Mouse (Mus musculus) lung, adult 2 months (tissue): ENCODE measurements around the gene Kcnc1. TPM values are rescaled to one million over a fixed set of nuclear protein-coding genes. Genes with fewer than 3 reads are reported as not detected.

Experiments used
- DNase-seq: peaks from one replicate; pipeline ENCODE4 v3.0.0; 2022
- H3K4me1 ChIP-seq: fragments of 200-500 bp; 2 replicates; pipeline ENCODE4 v1.6.1; 2011; ENCODE audit warnings: low read length; ENCODE audit not compliant: control insufficient read depth, insufficient read depth
- H3K4me3 ChIP-seq: fragments of 200-500 bp; replicated peaks from 2 replicates; pipeline ENCODE3; 2011; ENCODE audit warnings: low read depth, mild to moderate bottlenecking, control low read depth, low read length; ENCODE audit errors: extremely low read depth
- CTCF ChIP-seq: fragments of 200-500 bp; IDR thresholded peaks from 2 replicates; pipeline ENCODE4 v1.5.1; 2011; ENCODE audit warnings: mild to moderate bottlenecking, low read length, control low read depth; ENCODE audit not compliant: insufficient read depth
- POLR2A ChIP-seq: fragments of 200-500 bp; IDR thresholded peaks from 2 replicates; pipeline ENCODE4 v1.6.1; 2011; ENCODE audit warnings: low read depth, mild to moderate bottlenecking, control low read depth, low read length, borderline replicate concordance; ENCODE audit errors: extremely low read depth
- WGBS: fragments of 180-500 bp; shearing (Covaris S2); methylation state at CpG from one replicate; pipeline ENCODE4 v1.1.7; 2018; 5-methylcytosine and 5-hydroxymethylcytosine counted together
- polyA plus RNA-seq: library from polyadenylated mRNA; depleted of rRNA; stranded (reverse); fragments of >200 nt; gene quantifications from 2 replicates; pipeline ENCODE4 v1.2.3, GENCODE M21; 2012

Kcnc1 gene
- polyA plus RNA-seq, 1 experiment, result 0.40 TPM

DNA sequence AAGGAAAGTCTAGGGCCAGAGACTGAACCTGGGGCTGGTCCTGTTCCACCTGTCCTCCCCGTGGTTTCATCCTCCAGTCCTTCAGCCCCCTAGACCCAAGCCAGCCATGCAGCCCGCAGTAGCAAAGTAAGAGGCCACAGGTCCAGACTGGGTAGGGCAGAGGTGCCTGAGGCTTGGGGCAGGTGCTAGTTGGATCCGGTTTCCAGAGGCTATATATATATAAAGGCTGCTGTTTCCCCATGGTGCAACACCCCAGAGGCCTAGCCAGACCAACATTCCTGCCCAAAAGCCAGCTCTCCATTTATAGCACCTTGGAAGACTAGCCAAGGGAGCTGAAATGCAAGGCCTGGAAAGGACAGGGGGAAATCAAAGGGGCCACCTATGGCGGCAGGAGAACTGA, 25.2 kb upstream of the Kcnc1 start:
- no peak for DNase-seq
- 65% methylated on average over 4 of the region's 4 CpGs for WGBS
- H3K4me3 ChIP-seq, result no peak overlapping the region
- H3K4me1 ChIP-seq, result no peaks in the 10 kb centered on the region
- TF ChIP-seq CTCF (no peak), POLR2A (no peak)

GRCm38 (mm10) chr7:46376172-46377007, 19.9 kb upstream of the Kcnc1 start, which contains the start of gene Myod1:
Gene Myod1 (plus strand): TSS chr7:46376474.
- TF ChIP-seq CTCF, result no peak
- TF ChIP-seq POLR2A, result no peak
- no peaks in the 10 kb centered on the region for H3K4me1 ChIP-seq
- DNase-seq, result no peak
- H3K4me3 ChIP-seq, result no peak within 1 kb of the TSS
- WGBS, result 7% methylated on average over 44 of the region's 44 CpGs

DNA sequence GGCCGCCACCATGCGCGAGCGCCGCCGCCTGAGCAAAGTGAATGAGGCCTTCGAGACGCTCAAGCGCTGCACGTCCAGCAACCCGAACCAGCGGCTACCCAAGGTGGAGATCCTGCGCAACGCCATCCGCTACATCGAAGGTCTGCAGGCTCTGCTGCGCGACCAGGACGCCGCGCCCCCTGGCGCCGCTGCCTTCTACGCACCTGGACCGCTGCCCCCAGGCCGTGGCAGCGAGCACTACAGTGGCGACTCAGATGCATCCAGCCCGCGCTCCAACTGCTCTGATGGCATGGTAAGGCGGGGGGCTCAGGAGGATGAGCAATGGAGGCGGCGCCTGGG, 19.3 kb upstream of the Kcnc1 start:
- Histone ChIP-seq H3K4me3 (no peak overlapping the region), H3K4me1 (no peaks in the 10 kb centered on the region)
- WGBS, result 2% methylated on average over 33 of the region's 33 CpGs
- no peak for DNase-seq
- TF ChIP-seq CTCF (no peak), POLR2A (no peak)

DNA sequence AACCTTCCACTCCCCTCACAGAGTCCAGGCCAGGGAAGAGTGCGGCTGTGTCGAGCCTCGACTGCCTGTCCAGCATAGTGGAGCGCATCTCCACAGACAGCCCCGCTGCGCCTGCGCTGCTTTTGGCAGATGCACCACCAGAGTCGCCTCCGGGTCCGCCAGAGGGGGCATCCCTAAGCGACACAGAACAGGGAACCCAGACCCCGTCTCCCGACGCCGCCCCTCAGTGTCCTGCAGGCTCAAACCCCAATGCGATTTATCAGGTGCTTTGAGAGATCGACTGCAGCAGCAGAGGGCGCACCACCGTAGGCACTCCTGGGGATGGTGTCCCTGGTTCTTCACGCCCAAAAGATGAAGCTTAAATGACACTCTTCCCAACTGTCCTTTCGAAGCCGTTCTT, 18.2 kb upstream of the Kcnc1 start:
- DNase-seq, result no peak
- Histone ChIP-seq H3K4me3 (no peak overlapping the region), H3K4me1 (no peaks in the 10 kb centered on the region)
- WGBS, result 2% methylated on average over 22 of the region's 22 CpGs
- TF ChIP-seq POLR2A (no peak), CTCF (0 out of 2 replicates have a peak, but pooled peaks have one; percentile 17)

DNA sequence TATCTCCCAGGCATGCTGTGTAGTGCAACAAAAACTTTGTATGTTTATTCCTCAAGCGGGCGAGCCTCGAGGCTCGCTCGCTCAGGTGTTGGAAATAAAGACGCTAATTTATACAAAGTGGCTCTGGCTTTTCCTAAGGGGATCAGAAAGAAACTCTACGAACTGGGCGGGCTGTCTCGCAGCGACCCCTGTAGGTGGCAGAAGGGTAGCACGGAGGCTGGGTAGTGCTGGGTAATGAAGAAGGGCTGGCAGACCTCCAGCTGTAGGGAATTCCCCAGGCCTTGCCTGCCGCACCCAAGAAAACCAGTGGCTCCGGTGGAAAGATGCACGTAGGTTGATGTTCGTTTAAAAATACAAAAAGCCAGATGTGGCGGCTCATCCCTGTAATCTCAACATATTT, 17.3 kb upstream of the Kcnc1 start:
- TF ChIP-seq CTCF (0 out of 2 replicates have a peak, but pooled peaks have one; percentile 11), POLR2A (no peak)
- no peaks in the 10 kb centered on the region for H3K4me1 ChIP-seq
- no peak overlapping the region for H3K4me3 ChIP-seq
- DNase-seq, result no peak
- WGBS, result 7% methylated on average over 16 of the region's 16 CpGs

- no peak for DNase-seq
- no peaks in the 10 kb centered on the region for H3K4me1 ChIP-seq
- WGBS, result 58% methylated on average over 9 of the region's 9 CpGs
- H3K4me3 ChIP-seq, result no peak overlapping the region
- TF ChIP-seq CTCF (no peak), POLR2A (no peak)
These were observed 15.7 kb upstream of the Kcnc1 start for GRCm38 (mm10) chr7:46380625-46381024.

GRCm38 (mm10) chr7:46387430-46387829, 8.9 kb upstream of the Kcnc1 start:
- no peak for TF ChIP-seq POLR2A
- no peak for TF ChIP-seq CTCF
- Histone ChIP-seq H3K4me1 (no peaks in the 10 kb centered on the region), H3K4me3 (no peak overlapping the region)
- WGBS, result 77% methylated on average over 3 of the region's 3 CpGs
- DNase-seq, result no peak

- DNase-seq, result no peak
- 69% methylated on average over 10 of the region's 10 CpGs for WGBS
- no peak overlapping the region for H3K4me3 ChIP-seq
- H3K4me1 ChIP-seq, result no peaks in the 10 kb centered on the region
- TF ChIP-seq CTCF (no peak), POLR2A (no peak)
These were observed 6.7 kb upstream of the Kcnc1 start for GRCm38 (mm10) chr7:46389456-46390085.

DNA sequence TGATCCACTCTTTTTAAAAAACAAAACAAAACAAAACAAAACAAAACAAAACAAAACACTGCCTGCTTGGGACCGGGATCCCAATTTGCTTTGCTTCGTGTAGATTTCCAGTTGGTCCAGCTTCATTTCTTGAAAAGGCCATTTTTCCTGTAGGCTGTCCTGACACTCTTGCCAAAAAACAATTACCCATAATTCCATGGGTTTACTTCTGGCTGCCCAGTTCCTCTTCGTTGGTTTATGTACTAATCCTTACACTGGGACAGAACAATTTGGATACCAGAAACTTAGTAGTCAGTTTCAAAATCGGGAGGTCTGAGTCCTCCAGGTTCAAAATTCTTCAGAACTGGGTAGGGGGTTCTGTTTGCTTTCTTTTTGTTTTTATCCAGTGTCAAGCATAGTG, 6.1 kb upstream of the Kcnc1 start:
- Histone ChIP-seq H3K4me1 (no peaks in the 10 kb centered on the region), H3K4me3 (no peak overlapping the region)
- TF ChIP-seq POLR2A, result no peak
- no peak for TF ChIP-seq CTCF
- WGBS, result 47% methylated on average over 4 of the region's 4 CpGs
- no peak for DNase-seq

- 33% methylated on average over 5 of the region's 5 CpGs for WGBS
- H3K4me1 ChIP-seq, result no peaks in the 10 kb centered on the region
- no peak for DNase-seq
- TF ChIP-seq CTCF (no peak), POLR2A (no peak)
- H3K4me3 ChIP-seq, result no peak overlapping the region
These were observed 4.6 kb upstream of the Kcnc1 start for GRCm38 (mm10) chr7:46391701-46392100.

GRCm38 (mm10) chr7:46393116-46393515, 3.2 kb upstream of the Kcnc1 start:
- H3K4me3 ChIP-seq, result no peak overlapping the region
- WGBS, result 2% methylated on average over 2 of the region's 2 CpGs
- DNase-seq, result peak; percentile 73
- TF ChIP-seq POLR2A (no peak), CTCF (peak; percentile 85)
- H3K4me1 ChIP-seq, result no peaks in the 10 kb centered on the region
